Mouse (Mus musculus) spleen, adult 18-20 months (tissue): ENCODE data around the gene Hspg2.

Source experiments
- DNase-seq, 2 experiments: peaks; one replicate each; pipeline ENCODE4 v3.0.0; 2022; ENCODE audit warnings: mixed read lengths in 2 of 2

The Hspg2 gene

GRCm38 (mm10) chr4:137461981-137462690 lies 6.4 kb upstream of the Hspg2 start:
- DNase-seq = no peak

GRCm38 (mm10) chr4:137465125-137465787 lies 3.3 kb upstream of the Hspg2 start:
- no peak for DNase-seq

- DNase-seq = no peak
These were observed 1.6 kb upstream of the Hspg2 start for GRCm38 (mm10) chr4:137466991-137467390.

GRCm38 (mm10) chr4:137467525-137467924 lies 1.0 kb upstream of the Hspg2 start:
- DNase-seq = no peak

- peak in 1 of 2 experiments; percentile 19 for DNase-seq
These were observed 694 bp downstream of the Hspg2 start for GRCm38 (mm10) chr4:137469081-137469844.

- DNase-seq = no peak
These were observed 1.5 kb downstream of the Hspg2 start for GRCm38 (mm10) chr4:137469845-137470692.

GRCm38 (mm10) chr4:137470701-137471317 lies 2.2 kb downstream of the Hspg2 start:
- no peak for DNase-seq

GRCm38 (mm10) chr4:137471326-137471725 lies 2.8 kb downstream of the Hspg2 start:
- DNase-seq = no peak

- DNase-seq = no peak
These were observed 4.7 kb downstream of the Hspg2 start for GRCm38 (mm10) chr4:137473240-137473639.

GRCm38 (mm10) chr4:137473701-137474388 lies 5.3 kb downstream of the Hspg2 start:
- no peak for DNase-seq

GRCm38 (mm10) chr4:137474694-137475093 lies 6.1 kb downstream of the Hspg2 start:
- DNase-seq = no peak

GRCm38 (mm10) chr4:137475271-137476050 lies 6.9 kb downstream of the Hspg2 start:
- no peak for DNase-seq

- no peak for DNase-seq
These were observed 7.6 kb downstream of the Hspg2 start for GRCm38 (mm10) chr4:137476065-137476760.

- DNase-seq = no peak
These were observed 8.2 kb downstream of the Hspg2 start for GRCm38 (mm10) chr4:137476761-137477237.

- no peak for DNase-seq
These were observed 9.0 kb downstream of the Hspg2 start for GRCm38 (mm10) chr4:137477611-137478010.

- DNase-seq = no peak
These were observed 9.7 kb downstream of the Hspg2 start for GRCm38 (mm10) chr4:137478306-137478705.

GRCm38 (mm10) chr4:137479757-137480156 lies 11.2 kb downstream of the Hspg2 start:
- DNase-seq = no peak

GRCm38 (mm10) chr4:137480191-137480992 lies 11.8 kb downstream of the Hspg2 start:
- no peak for DNase-seq

GRCm38 (mm10) chr4:137480993-137481340 lies 12.4 kb downstream of the Hspg2 start:
- DNase-seq = no peak
